Mouse (Mus musculus) megakaryocyte, embryonic 14.5 days (primary cell): ENCODE results near the gene Mybph.

Experiments
- FLI1 ChIP-seq: IDR thresholded peaks from 2 replicates; pipeline ENCODE4 v1.6.1; 2012; ENCODE audit warnings: low read length, inconsistent platforms, mixed read lengths
- GATA1 ChIP-seq: IDR thresholded peaks from 3 replicates; pipeline ENCODE4 v1.6.1; 2012; ENCODE audit warnings: mixed read lengths, low read length, inconsistent platforms, borderline replicate concordance

DNA sequence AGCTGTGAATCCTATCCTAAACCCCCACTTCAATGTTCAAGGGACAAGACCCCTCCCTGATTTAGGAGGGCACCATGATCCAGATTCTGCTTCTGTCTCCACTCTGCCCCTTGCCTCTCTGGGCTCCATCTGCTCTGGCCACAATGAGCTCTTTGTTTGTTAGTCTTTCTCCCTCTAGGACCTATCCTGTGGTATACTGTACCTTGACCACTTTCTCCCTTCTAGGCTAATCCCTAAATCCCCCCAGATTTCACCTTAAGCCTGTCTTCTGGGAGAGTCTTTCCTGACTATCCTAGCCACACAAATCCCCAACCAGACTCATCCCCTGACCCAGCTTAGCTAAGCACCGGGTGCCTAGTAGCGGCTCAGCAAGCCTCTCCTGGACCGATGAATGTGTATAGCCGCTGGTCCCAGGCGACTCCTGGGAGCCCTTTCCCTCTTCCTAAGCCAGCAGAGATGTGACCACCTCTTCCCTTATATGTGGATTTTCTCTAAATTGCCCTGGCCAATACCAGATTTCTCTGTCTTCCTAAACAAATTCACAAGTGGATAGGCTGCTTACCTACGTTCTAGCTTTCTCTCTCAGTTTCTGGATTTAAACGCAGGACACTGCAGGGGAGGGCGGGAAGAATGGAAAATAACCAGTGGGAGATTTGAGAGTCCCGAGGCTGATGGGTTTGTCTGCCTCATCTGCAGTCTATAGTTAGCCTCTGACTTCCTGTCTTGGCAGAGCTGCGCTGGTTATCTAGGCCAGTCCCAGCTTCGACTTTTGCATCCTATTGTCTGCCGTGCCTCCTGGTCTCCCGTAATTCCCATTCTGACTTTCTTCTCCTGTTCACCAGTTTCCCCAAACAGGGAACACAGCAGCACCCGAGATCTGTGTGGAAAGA lies 25.6 kb upstream of the Mybph start:
- TF ChIP-seq GATA1 (no peak), FLI1 (no peak)
